Mouse (Mus musculus) lung, embryonic 14.5 days (tissue): ENCODE data around the gene Tspan14. TPM values are rescaled to one million over a fixed set of nuclear protein-coding genes. Genes with fewer than 3 reads are reported as not detected.

Source experiments
- ATAC-seq: fragments of 200-750 bp; cut with Nextera tagmentation; 2 replicates; pipeline ENCODE4 v1.8.0; 2017; ENCODE audit warnings: mild to moderate bottlenecking, moderate TSS enrichment, moderate library complexity; ENCODE audit not compliant: insufficient read depth
- DNase-seq: peaks from one replicate; pipeline ENCODE4 v3.0.0-alpha.2; 2015
- H3K27ac ChIP-seq: fragments of 300-500 bp; sonication (generic); 2 replicates; pipeline ENCODE4 v1.5.1; 2014; ENCODE audit warnings: low read depth, mild to moderate bottlenecking, moderate library complexity
- H3K27me3 ChIP-seq: fragments of 300-500 bp; sonication (generic); 2 replicates; pipeline ENCODE4 v1.6.1; 2014; ENCODE audit warnings: low read length, control low read depth; ENCODE audit not compliant: insufficient read depth
- H3K36me3 ChIP-seq: fragments of 300-500 bp; sonication (generic); 2 replicates; pipeline ENCODE4 v1.6.1; 2014; ENCODE audit warnings: control low read depth; ENCODE audit not compliant: insufficient read depth
- H3K4me1 ChIP-seq: fragments of 300-500 bp; sonication (generic); 2 replicates; pipeline ENCODE4 v1.6.1; 2014; ENCODE audit warnings: antibody characterized with exemption, control low read depth; ENCODE audit not compliant: insufficient read depth
- H3K4me2 ChIP-seq: fragments of 300-500 bp; sonication (generic); 2 replicates; pipeline ENCODE4 v1.6.1; 2014; ENCODE audit warnings: mild to moderate bottlenecking
- H3K4me3 ChIP-seq: fragments of 300-500 bp; sonication (generic); 2 replicates; pipeline ENCODE4 v1.5.1; 2014; ENCODE audit warnings: low read depth, low read length
- H3K9ac ChIP-seq: fragments of 300-500 bp; sonication (generic); 2 replicates; pipeline ENCODE4 v1.6.1; 2014
- H3K9me3 ChIP-seq: fragments of 300-500 bp; sonication (generic); 2 replicates; pipeline ENCODE4 v1.6.1; 2016; ENCODE audit warnings: low read depth, low read length, control low read depth
- CTCF ChIP-seq: IDR thresholded peaks from 2 replicates; pipeline ENCODE4 v1.5.1; 2016; ENCODE audit warnings: antibody characterized with exemption, low read depth
- WGBS: fragments of 180-500 bp; shearing (Covaris S2); extraction: QIAGEN DNeasy Blood & Tissue Kit; methylation state at CpG from one replicate; pipeline ENCODE4 v1.1.7; 2014; 5-methylcytosine and 5-hydroxymethylcytosine counted together
- polyA plus RNA-seq: library from polyadenylated mRNA; unstranded; fragments of >200 nt; fragmentation: Nextera tagmentation; extraction: Ambion mirVana; gene quantifications from 2 replicates; pipeline ENCODE4 v1.2.1, GENCODE M21; 2014

Tspan14 gene
- polyA plus RNA-seq, 1 experiment from 2014 or later, result 105 TPM

DNA sequence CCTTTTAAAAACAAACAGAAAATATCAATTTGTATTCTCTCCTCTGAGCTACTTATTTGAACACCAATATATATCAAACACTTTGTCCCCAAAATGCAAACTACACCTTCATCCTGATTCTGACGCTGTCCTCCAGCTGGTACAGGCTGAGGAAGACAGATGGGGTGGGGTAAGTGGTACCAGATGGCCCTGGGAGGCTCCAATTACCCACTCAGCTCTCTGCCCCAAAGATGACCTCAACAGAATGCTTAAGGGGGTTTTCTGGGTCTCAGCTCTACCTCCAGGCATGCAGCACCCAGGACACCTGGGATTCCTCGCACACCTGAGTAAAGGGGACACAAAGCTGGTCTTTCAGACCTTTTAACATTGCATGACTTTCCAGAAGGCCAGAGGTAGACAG lies 13.9 kb downstream of the Tspan14 start:
- ATAC-seq, result no peak
- Histone ChIP-seq H3K4me2 (no peak overlapping the region), H3K9me3 (no peaks in the 10 kb centered on the region), H3K4me3 (no peak overlapping the region), H3K27me3 (no peaks in the 10 kb centered on the region), H3K9ac (no peak overlapping the region), H3K27ac (no peak overlapping the region), H3K36me3 (no peaks in the 10 kb centered on the region), H3K4me1 (peaks cover 50% of the 10 kb centered on the region)
- TF ChIP-seq CTCF, result no peak
- 24% methylated on average over 2 of the region's 2 CpGs for whole genome bisulfite sequencing
- no peak for DNase-seq

DNA sequence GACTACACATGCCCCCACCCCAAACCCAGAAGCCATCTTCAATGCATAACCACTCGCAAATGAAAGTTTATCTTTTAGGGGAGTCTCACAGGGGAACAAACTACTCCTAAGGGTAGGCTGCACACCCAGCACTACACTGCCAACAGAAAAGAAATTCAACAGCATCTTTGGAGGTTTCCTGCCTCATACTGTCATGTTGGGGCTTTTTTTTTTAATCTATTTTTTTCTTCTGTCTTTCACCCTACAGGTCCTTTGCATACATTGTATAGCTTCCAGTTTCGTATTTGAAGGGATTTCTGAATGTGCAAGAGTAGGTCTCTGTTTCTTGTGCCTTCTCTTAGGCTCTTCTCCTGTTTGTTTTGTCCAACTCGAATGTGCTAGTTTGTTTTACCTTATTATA lies 14.3 kb downstream of the Tspan14 start:
- H3K9ac ChIP-seq, result no peak overlapping the region
- no peaks in the 10 kb centered on the region for H3K27me3 ChIP-seq
- H3K4me1 ChIP-seq, result peaks cover 47% of the 10 kb centered on the region
- H3K4me3 ChIP-seq, result no peak overlapping the region
- WGBS, result 57% methylated on average over 3 of the region's 3 CpGs
- DNase-seq (no peak), ATAC-seq (no peak)
- H3K9me3 ChIP-seq, result no peaks in the 10 kb centered on the region
- no peak overlapping the region for H3K4me2 ChIP-seq
- H3K36me3 ChIP-seq, result no peaks in the 10 kb centered on the region
- TF ChIP-seq CTCF, result no peak
- no peak overlapping the region for H3K27ac ChIP-seq

GRCm38 (mm10) chr14:40949730-40950614 lies 16.6 kb downstream of the Tspan14 start:
- no peak overlapping the region for H3K27ac ChIP-seq
- no peaks in the 10 kb centered on the region for H3K9me3 ChIP-seq
- DNase-seq (no peak), ATAC-seq (no peak)
- H3K27me3 ChIP-seq, result no peaks in the 10 kb centered on the region
- WGBS, result 73% methylated on average over 7 of the region's 7 CpGs
- H3K4me2 ChIP-seq, result no peak overlapping the region
- H3K4me1 ChIP-seq, result peaks cover 27% of the 10 kb centered on the region
- no peak for TF ChIP-seq CTCF
- H3K4me3 ChIP-seq, result no peak overlapping the region
- no peak overlapping the region for H3K9ac ChIP-seq
- H3K36me3 ChIP-seq, result 0 out of 2 replicates have a peak, but pooled peaks cover 4% of the 10 kb centered on the region

DNA sequence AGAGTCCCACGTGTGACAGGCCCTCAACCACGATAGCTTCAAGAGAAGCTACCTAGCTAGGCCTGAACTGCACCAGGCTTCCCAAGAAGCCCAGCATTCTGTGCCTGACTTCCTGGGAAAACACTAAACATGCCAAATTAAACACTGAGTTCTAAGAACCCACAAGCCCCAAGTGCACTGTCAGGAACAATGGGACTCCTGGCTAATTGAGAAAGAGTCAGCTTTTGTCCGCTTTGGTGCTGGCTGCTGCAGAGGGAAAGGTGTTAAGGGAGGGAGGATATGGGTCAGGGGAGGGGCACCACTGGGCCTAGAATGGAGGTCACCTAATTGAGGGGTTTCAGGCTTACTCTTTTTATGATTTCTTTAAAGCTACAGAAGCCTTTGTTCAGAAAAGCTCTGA lies 17.6 kb downstream of the Tspan14 start:
- 62% methylated on average over 3 of the region's 3 CpGs for WGBS
- no peak for TF ChIP-seq CTCF
- H3K4me1 ChIP-seq, result peaks cover 23% of the 10 kb centered on the region
- no peak overlapping the region for H3K9ac ChIP-seq
- DNase-seq (no peak), ATAC-seq (no peak)
- no peak overlapping the region for H3K4me2 ChIP-seq
- H3K4me3 ChIP-seq, result no peak overlapping the region
- H3K27ac ChIP-seq, result peak overlapping the region; percentile 68
- no peaks in the 10 kb centered on the region for H3K9me3 ChIP-seq
- no peaks in the 10 kb centered on the region for H3K27me3 ChIP-seq
- H3K36me3 ChIP-seq, result 0 out of 2 replicates have a peak, but pooled peaks cover 4% of the 10 kb centered on the region

- Histone ChIP-seq H3K27me3 (no peaks in the 10 kb centered on the region), H3K36me3 (0 out of 2 replicates have a peak, but pooled peaks cover 4% of the 10 kb centered on the region), H3K9ac (no peak overlapping the region), H3K4me3 (no peak overlapping the region), H3K4me1 (peaks cover 21% of the 10 kb centered on the region), H3K4me2 (0 out of 2 replicates have a peak overlapping the region, but pooled peaks have one; percentile 15), H3K9me3 (no peaks in the 10 kb centered on the region), H3K27ac (peak overlapping the region; percentile 68)
- no peak for TF ChIP-seq CTCF
- peak; percentile 48; the same call in 1 of the 2 replicates for ATAC-seq
- peak; percentile 42 for DNase-seq
- 59% methylated on average over 5 of the region's 5 CpGs for WGBS
Measured at GRCm38 (mm10) chr14:40948522-40948921, 18.1 kb downstream of the Tspan14 start.

DNA sequence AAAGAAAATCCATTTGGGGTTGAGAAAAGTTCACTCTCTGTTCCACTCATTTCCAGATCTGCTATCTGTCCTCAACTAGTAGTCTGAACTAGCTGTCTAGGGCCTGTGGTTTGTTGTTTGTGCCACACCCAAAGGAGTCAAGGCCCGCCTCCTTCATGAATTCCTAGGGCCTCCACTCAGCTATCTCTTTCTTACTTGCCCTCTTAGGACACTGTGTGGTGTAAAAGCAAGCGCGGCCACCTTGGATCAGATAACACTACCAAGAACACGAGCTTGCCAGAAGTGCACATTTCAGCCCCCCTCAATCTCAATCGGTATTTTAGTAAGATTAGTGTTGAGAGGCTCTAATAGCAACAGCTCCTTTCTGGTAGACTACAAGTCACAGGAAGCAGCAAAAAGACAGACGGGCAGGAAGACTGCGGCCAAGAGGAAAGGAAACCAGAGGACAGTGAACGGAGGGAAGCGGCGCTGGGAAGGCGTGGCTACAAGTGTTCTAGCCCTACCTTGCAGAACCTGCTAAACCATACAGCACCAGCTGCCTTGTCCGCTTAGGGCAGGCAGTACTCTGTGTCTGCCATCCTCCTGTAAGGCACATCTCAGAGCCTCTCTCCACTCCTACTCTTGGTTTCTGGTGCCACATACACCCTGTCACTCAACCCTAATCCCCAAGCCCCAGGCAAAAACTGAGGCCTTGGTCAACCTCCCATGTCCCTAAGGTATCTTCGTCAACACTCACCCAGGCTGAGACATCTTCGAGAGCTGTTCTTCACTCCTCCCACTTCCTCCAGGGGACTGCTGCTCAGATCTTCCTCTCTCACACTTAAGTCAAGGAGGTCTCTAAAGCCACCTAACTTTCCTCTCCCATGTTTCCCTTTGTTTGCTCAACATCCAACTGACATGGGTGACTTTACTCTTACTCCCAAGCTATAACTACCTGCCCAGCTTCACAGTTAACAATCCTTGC lies 18.9 kb downstream of the Tspan14 start:
- H3K4me3 ChIP-seq, result no peak overlapping the region
- 51% methylated on average over 14 of the region's 14 CpGs for WGBS
- H3K9ac ChIP-seq, result no peak overlapping the region
- peak overlapping the region; percentile 38 for H3K4me2 ChIP-seq
- no peaks in the 10 kb centered on the region for H3K9me3 ChIP-seq
- DNase-seq (peak; percentile 56), ATAC-seq (peak; percentile 75)
- 0 out of 2 replicates have a peak, but pooled peaks cover 4% of the 10 kb centered on the region for H3K36me3 ChIP-seq
- TF ChIP-seq CTCF, result no peak
- H3K27me3 ChIP-seq, result no peaks in the 10 kb centered on the region
- H3K27ac ChIP-seq, result peak overlapping the region; percentile 68
- peaks cover 13% of the 10 kb centered on the region for H3K4me1 ChIP-seq
